ENCODE assay signal across 8 mouse cellular contexts in genomic region chr11:30196368-30197070, GRCm38 (mm10).
DNase-seq lines count a peak whose midpoint lies in the region; ATAC-seq and TF ChIP-seq lines count a peak whose summit lies in the region.

No protein-coding gene starts in this region.

- peaks cover 15% of the 10 kb centered on the region for H3K4me1 ChIP-seq in liver, embryonic 11.5 days (replicated peaks; ENCODE audit: control insufficient read depth, insufficient read depth, low read length)
- peaks cover 3 to 11% of the 10 kb centered on the region in 2 experiments for H3K4me1 ChIP-seq in ES-E14 (ENCODE audit: control insufficient read depth in 2 of 2, insufficient read depth in 2 of 2, low read length in 2 of 2, poor library complexity in 1 of 2)
- H3K4me1 ChIP-seq in embryonic facial prominence, embryonic 13.5 days, result peaks cover 30% of the 10 kb centered on the region
- H3K4me1 ChIP-seq in liver, embryonic 13.5 days (replicated peaks), result peaks cover 44% of the 10 kb centered on the region

- H3K9me3 ChIP-seq in liver, embryonic 11.5 days (ENCODE audit: control insufficient read depth, low read length), result no peaks in the 10 kb centered on the region
- H3K9me3 ChIP-seq in ES-E14 (ENCODE audit: control insufficient read depth, insufficient read depth, low read depth, low read length), result no peaks in the 10 kb centered on the region
- H3K9me3 ChIP-seq in embryonic facial prominence, embryonic 13.5 days, result no peaks in the 10 kb centered on the region
- no peaks in the 10 kb centered on the region for H3K9me3 ChIP-seq in liver, embryonic 13.5 days (replicated peaks)

- no peak overlapping the region for H3K27ac ChIP-seq in liver, embryonic 11.5 days (ENCODE audit: low read depth, low read length)
- no peak overlapping the region; the same call in 1 of the 2 replicates for H3K27ac ChIP-seq in ES-E14 (ENCODE audit: insufficient read depth, low read depth, low read length, poor library complexity, severe bottlenecking)
- H3K27ac ChIP-seq in embryonic facial prominence, embryonic 13.5 days, result no peak overlapping the region
- H3K27ac ChIP-seq in liver, embryonic 13.5 days, result 0 out of 2 replicates have a peak overlapping the region, but pooled peaks have one; percentile 80

- peak overlapping the region; percentile 69; the same call in 1 of the 2 replicates for H3K9ac ChIP-seq in liver, embryonic 11.5 days (ENCODE audit: low read depth, low read length)
- no peak overlapping the region for H3K9ac ChIP-seq in ES-E14 (ENCODE audit: insufficient read depth, low read depth, low read length, poor library complexity, severe bottlenecking)
- no peak overlapping the region for H3K9ac ChIP-seq in embryonic facial prominence, embryonic 13.5 days
- peak overlapping the region; percentile 34; the same call in 1 of the 2 replicates for H3K9ac ChIP-seq in liver, embryonic 13.5 days

- no peaks in the 10 kb centered on the region for H3K27me3 ChIP-seq in liver, embryonic 11.5 days (replicated peaks; ENCODE audit: control insufficient read depth, insufficient read depth, low read length)
- H3K27me3 ChIP-seq in embryonic facial prominence, embryonic 13.5 days, result no peaks in the 10 kb centered on the region
- peaks cover 35% of the 10 kb centered on the region for H3K27me3 ChIP-seq in liver, embryonic 13.5 days

- WGBS in liver, embryonic 11.5 days, result 38% methylated on average over 4 of the region's 4 CpGs
- 58% methylated on average over 4 of the region's 4 CpGs for WGBS in embryonic facial prominence, embryonic 13.5 days
- WGBS in liver, embryonic 13.5 days (ENCODE audit: insufficient replicate concordance), result 29% methylated on average over 4 of the region's 4 CpGs

- DNase-seq in liver, embryonic 11.5 days (ENCODE audit: low spot score), result no peak
- no peak for DNase-seq in liver
- DNase-seq in ES-E14 (ENCODE audit: low read depth, low spot score), result no peak
- DNase-seq in liver, embryonic 13.5 days, result no peak
- DNase-seq in cerebellum, postnatal 25 days, result no peak
- DNase-seq in adrenal gland, postnatal 14 days, result no peak
- DNase-seq in spleen, adult 12 weeks (ENCODE audit: low spot score), result no peak

- H3K36me3 ChIP-seq in liver, embryonic 11.5 days (ENCODE audit: control insufficient read depth, insufficient read depth, low read length), result no peaks in the 10 kb centered on the region
- no peaks in the 10 kb centered on the region for H3K36me3 ChIP-seq in ES-E14 (ENCODE audit: control insufficient read depth, insufficient read depth, low read length, poor library complexity, severe bottlenecking)
- H3K36me3 ChIP-seq in embryonic facial prominence, embryonic 13.5 days, result no peaks in the 10 kb centered on the region
- H3K36me3 ChIP-seq in liver, embryonic 13.5 days, result no peaks in the 10 kb centered on the region

- H3K4me2 ChIP-seq in liver, embryonic 11.5 days, result peak overlapping the region; percentile 83
- H3K4me2 ChIP-seq in embryonic facial prominence, embryonic 13.5 days, result peak overlapping the region; percentile 83
- peak overlapping the region; percentile 84 for H3K4me2 ChIP-seq in liver, embryonic 13.5 days

- ATAC-seq in liver, embryonic 11.5 days (replicated peaks; ENCODE audit: low FRiP score), result no peak
- ATAC-seq in embryonic facial prominence, embryonic 13.5 days (ENCODE audit: insufficient number of reproducible peaks, insufficient read depth, low FRiP score, low TSS enrichment, low read depth), result no peak
- ATAC-seq in liver, embryonic 13.5 days (ENCODE audit: low read depth), result no peak

- peak overlapping the region; percentile 64 for H3K4me3 ChIP-seq in liver, embryonic 11.5 days (ENCODE audit: low read depth, low read length)
- H3K4me3 ChIP-seq in ES-E14 (ENCODE audit: insufficient read depth in 1 of 2, low read depth in 1 of 2, low read length in 2 of 2, poor library complexity in 1 of 2, severe bottlenecking in 1 of 2), result peak overlapping the region; percentile 55 to 72
- H3K4me3 ChIP-seq in embryonic facial prominence, embryonic 13.5 days, result peak overlapping the region; percentile 53
- H3K4me3 ChIP-seq in liver, embryonic 13.5 days (replicated peaks), result peak overlapping the region; percentile 62

- in situ Hi-C loops in ES-E14 (cut with MboI; ENCODE audit: low sequenced_read_pairs in 2 of 2, unreplicated experiment in 2 of 2), result no loop called here

TF ChIP-seq in ES-E14, 5 proteins besides CTCF, POLR2A, EP300 and RAD21:
- no peak for TF ChIP-seq HCFC1 (IDR thresholded peaks at IDR 0.05; ENCODE audit: borderline replicate concordance, insufficient read depth, low read length)
- TF ChIP-seq ZC3H11A (IDR thresholded peaks at IDR 0.05; ENCODE audit: borderline replicate concordance, low read depth, low read length), result no peak
- no peak for TF ChIP-seq ZNF384 (IDR thresholded peaks at IDR 0.05; ENCODE audit: low read depth, low read length)
- no peak for TF ChIP-seq CHD2 (IDR thresholded peaks at IDR 0.05; ENCODE audit: low read depth, low read length)
- TF ChIP-seq MAFK (IDR thresholded peaks at IDR 0.05; ENCODE audit: insufficient read depth, low read depth, low read length), result no peak

Comparison
In these comparisons a context has a peak if more than half of its experiments do, and no peak if none do; other contexts are left out.
1. H3K9ac ChIP-seq: peak in liver, embryonic 11.5 days (single experiment) and liver, embryonic 13.5 days (single experiment); none in ES-E14 (single experiment) and embryonic facial prominence, embryonic 13.5 days (single experiment).
2. Peak in every context shown above with its lines, with median percentiles within 50 percentile points of each other: H3K4me2 ChIP-seq and H3K4me3 ChIP-seq.